ENCODE assay signal across 9 mouse cellular contexts in genomic region chr1:77461877-77462615, GRCm38 (mm10). TPM values are rescaled to one million over a fixed set of nuclear protein-coding genes. Genes with fewer than 3 reads are reported as not detected.
DNase-seq lines count a peak whose midpoint lies in the region; ATAC-seq lines count a peak whose summit lies in the region.
"Had no signal": no experiment of that assay in that cellular context is flagged by ENCODE, and none has a peak within 500 bp of the region (broad histone marks: within the 10 kb centered on the region; RNA-seq: fewer than 3 reads in every experiment).

No protein-coding gene starts in this region.

- ATAC-seq in hindbrain, embryonic 15.5 days (ENCODE audit: low FRiP score, low read depth), result 0 out of 2 replicates have a peak, but pooled peaks have one; percentile 29
- no peak for ATAC-seq in hindbrain, embryonic 12.5 days (ENCODE audit: low FRiP score)
- ATAC-seq in limb, embryonic 15.5 days (ENCODE audit: insufficient number of reproducible peaks, low FRiP score, low TSS enrichment, low read depth), result no peak

- no peaks in the 10 kb centered on the region for H3K36me3 ChIP-seq in hindbrain, embryonic 15.5 days
- no peaks in the 10 kb centered on the region for H3K36me3 ChIP-seq in hindbrain, embryonic 12.5 days
- H3K36me3 ChIP-seq in limb, embryonic 15.5 days, result no peaks in the 10 kb centered on the region

- peaks cover 12% of the 10 kb centered on the region; the same call in 1 of the 2 replicates for H3K4me1 ChIP-seq in hindbrain, embryonic 15.5 days (replicated peaks)
- peaks cover 24% of the 10 kb centered on the region for H3K4me1 ChIP-seq in hindbrain, embryonic 12.5 days
- H3K4me1 ChIP-seq in limb, embryonic 15.5 days, result peaks cover 25% of the 10 kb centered on the region

- WGBS in hindbrain, embryonic 15.5 days, result 27% methylated on average over 3 of the region's 3 CpGs
- WGBS in hindbrain, embryonic 12.5 days, result 19% methylated on average over 3 of the region's 3 CpGs
- WGBS in limb, embryonic 15.5 days, result 29% methylated on average over 3 of the region's 3 CpGs

- no peak overlapping the region for H3K9ac ChIP-seq in hindbrain, embryonic 15.5 days
- no peak overlapping the region for H3K9ac ChIP-seq in hindbrain, embryonic 12.5 days
- H3K9ac ChIP-seq in limb, embryonic 15.5 days, result no peak overlapping the region
- H3K9ac ChIP-seq: embryonic facial prominence, embryonic 12.5 days had no signal

- H3K9me3 ChIP-seq in hindbrain, embryonic 15.5 days, result no peaks in the 10 kb centered on the region
- H3K9me3 ChIP-seq in hindbrain, embryonic 12.5 days (replicated peaks), result no peaks in the 10 kb centered on the region
- no peaks in the 10 kb centered on the region for H3K9me3 ChIP-seq in limb, embryonic 15.5 days
- H3K9me3 ChIP-seq: embryonic facial prominence, embryonic 12.5 days had no signal

- H3K27me3 ChIP-seq in hindbrain, embryonic 15.5 days, result no peaks in the 10 kb centered on the region
- H3K27me3 ChIP-seq in hindbrain, embryonic 12.5 days, result no peaks in the 10 kb centered on the region
- H3K27me3 ChIP-seq in limb, embryonic 15.5 days, result no peaks in the 10 kb centered on the region
- H3K27me3 ChIP-seq: embryonic facial prominence, embryonic 12.5 days had no signal

- H3K4me2 ChIP-seq in hindbrain, embryonic 15.5 days, result no peak overlapping the region
- no peak overlapping the region for H3K4me2 ChIP-seq in hindbrain, embryonic 12.5 days (replicated peaks)
- no peak overlapping the region for H3K4me2 ChIP-seq in limb, embryonic 15.5 days
- H3K4me2 ChIP-seq: embryonic facial prominence, embryonic 12.5 days had no signal

- DNase-seq in R1 (ENCODE audit: low read depth, low spot score) (peak; percentile 32), MN1 (ENCODE audit: low spot score) (no peak)
- peak; percentile 53 for DNase-seq in heart, adult 8-10 months (ENCODE audit: low spot score)
- no peak for DNase-seq in adrenal gland, adult 2 months
- DNase-seq in retina, postnatal 1 day, result no peak

- H3K4me3 ChIP-seq in hindbrain, embryonic 15.5 days, result no peak overlapping the region
- H3K4me3 ChIP-seq in hindbrain, embryonic 12.5 days, result no peak overlapping the region
- H3K4me3 ChIP-seq in limb, embryonic 15.5 days, result no peak overlapping the region
- H3K4me3 ChIP-seq: embryonic facial prominence, embryonic 12.5 days had no signal

- peak overlapping the region; percentile 21; the same call in 1 of the 2 replicates for H3K27ac ChIP-seq in hindbrain, embryonic 15.5 days (replicated peaks)
- H3K27ac ChIP-seq in hindbrain, embryonic 12.5 days, result no peak overlapping the region; the same call in 1 of the 2 replicates
- peak overlapping the region; percentile 1; the same call in 1 of the 2 replicates for H3K27ac ChIP-seq in limb, embryonic 15.5 days
- H3K27ac ChIP-seq: embryonic facial prominence, embryonic 12.5 days had no signal

RNA-seq across cellular contexts. Expression of gene Epha4, which starts 52.8 kb away (rescaled TPM):
- 37.9 and 49.8 TPM in 2 replicates for polyA plus RNA-seq in hindbrain, embryonic 15.5 days (2015; fragmentation: Nextera tagmentation; extraction: Ambion mirVana)
- 34.5 and 37.0 TPM in 2 replicates for polyA plus RNA-seq in hindbrain, embryonic 12.5 days (2016; fragmentation: Nextera tagmentation; extraction: Ambion mirVana)
- total RNA-seq in heart, adult 8-10 months (2022), result 10 to 100 TPM; 28.3 to 42.7 (median 36.0) TPM
- 32.3 and 39.0 TPM in 2 replicates for polyA plus RNA-seq in limb, embryonic 15.5 days (2015; fragmentation: Nextera tagmentation; extraction: Ambion mirVana)
- 1 to 10 TPM; 2.1 to 2.8 TPM for total RNA-seq in adrenal gland, adult 2 months (2021)
- polyA plus RNA-seq in adrenal gland, adult 2 months (2012; rRNA removed), result 0.74 and 1.3 TPM in 2 replicates

Comparison
In these comparisons a context has a peak if more than half of its experiments do, and no peak if none do; other contexts are left out.
1. DNase-seq: peak in R1 (single experiment) and heart, adult 8-10 months (single experiment); none in adrenal gland, adult 2 months (single experiment), retina, postnatal 1 day (single experiment) and MN1 (single experiment).
2. RNA of gene Epha4, which starts 52.8 kb away (polyA plus RNA-seq): 37.9 to 49.8 TPM in hindbrain, embryonic 15.5 days, 32.3 to 39.0 TPM in limb, embryonic 15.5 days and 34.5 to 37.0 TPM in hindbrain, embryonic 12.5 days; 0.74 to 1.3 TPM in adrenal gland, adult 2 months; every median in the first group is over 10 times any median in the second.